9 mouse cellular contexts compared by ENCODE assay signal in genomic region chr11:61448599-61449225, GRCm38 (mm10). TPM values are rescaled to one million over a fixed set of nuclear protein-coding genes. Genes with fewer than 3 reads are reported as not detected.
A peak's percentile ranks its signal among the peaks of the same experiment; 100 is the strongest.
DNase-seq lines count a peak whose midpoint lies in the region; ATAC-seq lines count a peak whose summit lies in the region.
"Had no signal": no experiment of that assay in that cellular context is flagged by ENCODE, and none has a peak within 500 bp of the region (broad histone marks: within the 10 kb centered on the region; RNA-seq: fewer than 3 reads in every experiment).

No protein-coding gene starts in this region.

- 88% methylated on average over 9 of the region's 9 CpGs for WGBS in midbrain, embryonic 10.5 days
- WGBS in midbrain, embryonic 13.5 days, result 79% methylated on average over 9 of the region's 9 CpGs
- WGBS in lung, embryonic 15.5 days, result 59% methylated on average over 9 of the region's 9 CpGs

- ATAC-seq in midbrain, embryonic 13.5 days, result no peak
- peak; percentile 25; the same call in 1 of the 2 replicates for ATAC-seq in lung, embryonic 15.5 days (ENCODE audit: borderline replicate concordance, extremely low read depth, low FRiP score, low TSS enrichment)
- ATAC-seq in megakaryocyte-erythroid progenitor cell, adult 5-6 weeks (replicated peaks; ENCODE audit: low FRiP score, low TSS enrichment, poor library complexity, severe bottlenecking), result no peak

- peaks cover 23% of the 10 kb centered on the region for H3K4me1 ChIP-seq in midbrain, embryonic 10.5 days
- H3K4me1 ChIP-seq in midbrain, embryonic 13.5 days (replicated peaks), result peaks cover 33% of the 10 kb centered on the region
- peaks cover 34% of the 10 kb centered on the region for H3K4me1 ChIP-seq in lung, embryonic 15.5 days

- H3K9ac ChIP-seq in midbrain, embryonic 13.5 days (replicated peaks), result no peak overlapping the region
- H3K9ac ChIP-seq in lung, embryonic 15.5 days, result no peak overlapping the region
- H3K9ac ChIP-seq: heart, embryonic 13.5 days had no signal

- H3K36me3 ChIP-seq in midbrain, embryonic 10.5 days, result no peaks in the 10 kb centered on the region
- H3K36me3 ChIP-seq in midbrain, embryonic 13.5 days, result no peaks in the 10 kb centered on the region
- no peaks in the 10 kb centered on the region for H3K36me3 ChIP-seq in lung, embryonic 15.5 days
- H3K36me3 ChIP-seq: heart, embryonic 13.5 days had no signal

- H3K9me3 ChIP-seq in midbrain, embryonic 10.5 days (replicated peaks), result no peaks in the 10 kb centered on the region
- no peaks in the 10 kb centered on the region for H3K9me3 ChIP-seq in midbrain, embryonic 13.5 days
- no peaks in the 10 kb centered on the region for H3K9me3 ChIP-seq in lung, embryonic 15.5 days
- H3K9me3 ChIP-seq: heart, embryonic 13.5 days had no signal

- no peak overlapping the region for H3K4me2 ChIP-seq in midbrain, embryonic 13.5 days (replicated peaks)
- H3K4me2 ChIP-seq in lung, embryonic 15.5 days, result no peak overlapping the region
- H3K4me2 ChIP-seq: heart, embryonic 13.5 days had no signal

- H3K4me3 ChIP-seq in midbrain, embryonic 10.5 days, result no peak overlapping the region
- no peak overlapping the region for H3K4me3 ChIP-seq in midbrain, embryonic 13.5 days (replicated peaks)
- no peak overlapping the region for H3K4me3 ChIP-seq in lung, embryonic 15.5 days
- H3K4me3 ChIP-seq: heart, embryonic 13.5 days had no signal

- DNase-seq in midbrain, embryonic 10.5 days (ENCODE audit: low spot score), result no peak
- peak; percentile 86 to 90 for DNase-seq in cerebellum, postnatal 14 days
- peak; percentile 47 for DNase-seq in heart, adult 8-10 months (ENCODE audit: low spot score)
- no peak for DNase-seq in T-cell, adult 2 months (ENCODE audit: low spot score)
- DNase-seq in ovary, postnatal 36 days (ENCODE audit: low spot score), result no peak

- H3K27me3 ChIP-seq in midbrain, embryonic 10.5 days (ENCODE audit: low read depth, poor library complexity, severe bottlenecking), result peaks cover 17% of the 10 kb centered on the region
- H3K27me3 ChIP-seq in midbrain, embryonic 13.5 days, result no peaks in the 10 kb centered on the region
- 0 out of 2 replicates have a peak, but pooled peaks cover 2% of the 10 kb centered on the region for H3K27me3 ChIP-seq in lung, embryonic 15.5 days

- 0 out of 2 replicates have a peak overlapping the region, but pooled peaks have one; percentile 64 for H3K27ac ChIP-seq in midbrain, embryonic 10.5 days (replicated peaks)
- H3K27ac ChIP-seq in midbrain, embryonic 13.5 days, result no peak overlapping the region
- H3K27ac ChIP-seq in lung, embryonic 15.5 days, result peak overlapping the region; percentile 38
- H3K27ac ChIP-seq: heart, embryonic 13.5 days had no signal

RNA-seq across cellular contexts. Expression of gene Rnf112, which starts 5.2 kb away (rescaled TPM):
- polyA plus RNA-seq in midbrain, embryonic 10.5 days (2016; fragmentation: Nextera tagmentation; extraction: Ambion mirVana), result 0.42 and 0.66 TPM in 2 replicates
- polyA plus RNA-seq in midbrain, embryonic 13.5 days (2015; fragmentation: Nextera tagmentation; extraction: Ambion mirVana), result 13.6 and 15.0 TPM in 2 replicates
- total RNA-seq in heart, adult 8-10 months (2022), result under 1 TPM in 3 of 4 experiments, not detected in 1; 0.12 to 0.14 (median 0.14) TPM
- 0.81 and 0.96 TPM in 2 replicates for polyA plus RNA-seq in lung, embryonic 15.5 days (2015; fragmentation: Nextera tagmentation; extraction: Ambion mirVana)
- total RNA-seq in megakaryocyte-erythroid progenitor cell, adult 5-6 weeks (2014; fragmentation: Nextera tagmentation), result not detected in 2 replicates
- not detected in 2 replicates for total RNA-seq in megakaryocyte-erythroid progenitor cell, adult 5-6 weeks (2017)

RNA-seq across cellular contexts. Expression of gene Mfap4, which starts 36.5 kb away (rescaled TPM):
- 38.4 and 59.9 TPM in 2 replicates for polyA plus RNA-seq in midbrain, embryonic 10.5 days (2016; fragmentation: Nextera tagmentation; extraction: Ambion mirVana)
- 28.6 and 35.4 TPM in 2 replicates for polyA plus RNA-seq in midbrain, embryonic 13.5 days (2015; fragmentation: Nextera tagmentation; extraction: Ambion mirVana)
- 10 to 100 TPM in 2 of 4 experiments, 1 to 10 TPM in 2; 7.9 to 11.9 (median 9.9) TPM for total RNA-seq in heart, adult 8-10 months (2022)
- polyA plus RNA-seq in lung, embryonic 15.5 days (2015; fragmentation: Nextera tagmentation; extraction: Ambion mirVana), result 1,042 and 1,148 TPM in 2 replicates
- total RNA-seq in megakaryocyte-erythroid progenitor cell, adult 5-6 weeks (2014; fragmentation: Nextera tagmentation), result not detected in 2 replicates
- not detected in 2 replicates for total RNA-seq in megakaryocyte-erythroid progenitor cell, adult 5-6 weeks (2017)

RNA-seq across cellular contexts. Expression of gene Mapk7, which starts 45.5 kb away (rescaled TPM):
- polyA plus RNA-seq in midbrain, embryonic 10.5 days (2016; fragmentation: Nextera tagmentation; extraction: Ambion mirVana), result 89.2 and 94.6 TPM in 2 replicates
- polyA plus RNA-seq in midbrain, embryonic 13.5 days (2015; fragmentation: Nextera tagmentation; extraction: Ambion mirVana), result 76.6 and 87.2 TPM in 2 replicates
- 1 to 10 TPM; 4.3 to 5.1 (median 4.7) TPM for total RNA-seq in heart, adult 8-10 months (2022)
- 61.7 and 66.0 TPM in 2 replicates for polyA plus RNA-seq in lung, embryonic 15.5 days (2015; fragmentation: Nextera tagmentation; extraction: Ambion mirVana)
- total RNA-seq in megakaryocyte-erythroid progenitor cell, adult 5-6 weeks (2014; fragmentation: Nextera tagmentation), result 6.8 and 15.5 TPM in 2 replicates
- 5.1 and 9.5 TPM in 2 replicates for total RNA-seq in megakaryocyte-erythroid progenitor cell, adult 5-6 weeks (2017)

RNA-seq across cellular contexts. Expression of gene B9d1, which starts 56.2 kb away (rescaled TPM):
- 52.5 and 56.0 TPM in 2 replicates for polyA plus RNA-seq in midbrain, embryonic 10.5 days (2016; fragmentation: Nextera tagmentation; extraction: Ambion mirVana)
- polyA plus RNA-seq in midbrain, embryonic 13.5 days (2015; fragmentation: Nextera tagmentation; extraction: Ambion mirVana), result 38.3 and 40.8 TPM in 2 replicates
- total RNA-seq in heart, adult 8-10 months (2022), result 10 to 100 TPM in 1 of 4 experiments, 1 to 10 TPM in 3; 7.9 to 11.2 (median 8.3) TPM
- polyA plus RNA-seq in lung, embryonic 15.5 days (2015; fragmentation: Nextera tagmentation; extraction: Ambion mirVana), result 46.5 and 52.5 TPM in 2 replicates
- 4.3 and 8.6 TPM in 2 replicates for total RNA-seq in megakaryocyte-erythroid progenitor cell, adult 5-6 weeks (2014; fragmentation: Nextera tagmentation)
- total RNA-seq in megakaryocyte-erythroid progenitor cell, adult 5-6 weeks (2017), result 3.4 and 10.4 TPM in 2 replicates

Comparison
In these comparisons a context has a peak if more than half of its experiments do, and no peak if none do; other contexts are left out.
1. DNase-seq: peak in cerebellum, postnatal 14 days (2 of 2) and heart, adult 8-10 months (single experiment); none in midbrain, embryonic 10.5 days (single experiment), T-cell, adult 2 months (single experiment) and ovary, postnatal 36 days (single experiment).
2. RNA of gene Mfap4, which starts 36.5 kb away (polyA plus RNA-seq): 1,042 to 1,148 TPM in lung, embryonic 15.5 days; 38.4 to 59.9 TPM in midbrain, embryonic 10.5 days and 28.6 to 35.4 TPM in midbrain, embryonic 13.5 days; every median in the first group is over 10 times any median in the second.